Mouse (Mus musculus) heart, adult 2 months (tissue): ENCODE data around the gene Slc50a1.

Experiments used
- CTCF ChIP-seq: fragments of 200-600 bp; IDR thresholded peaks from 2 replicates; pipeline ENCODE4 v1.8.1; 2022; ENCODE audit warnings: antibody characterized with exemption, mild to moderate bottlenecking, moderate library complexity
- EP300 ChIP-seq: fragments of 200-500 bp; IDR thresholded peaks from 2 replicates; pipeline ENCODE4 v1.6.1; 2011; ENCODE audit warnings: low read depth, low read length, control low read depth; ENCODE audit not compliant: insufficient read depth
- POLR2A ChIP-seq: fragments of 200-500 bp; IDR thresholded peaks from 2 replicates; pipeline ENCODE4 v1.6.1; 2011; ENCODE audit warnings: mild to moderate bottlenecking, low read depth, low read length, control low read depth; ENCODE audit not compliant: insufficient read depth

DNA sequence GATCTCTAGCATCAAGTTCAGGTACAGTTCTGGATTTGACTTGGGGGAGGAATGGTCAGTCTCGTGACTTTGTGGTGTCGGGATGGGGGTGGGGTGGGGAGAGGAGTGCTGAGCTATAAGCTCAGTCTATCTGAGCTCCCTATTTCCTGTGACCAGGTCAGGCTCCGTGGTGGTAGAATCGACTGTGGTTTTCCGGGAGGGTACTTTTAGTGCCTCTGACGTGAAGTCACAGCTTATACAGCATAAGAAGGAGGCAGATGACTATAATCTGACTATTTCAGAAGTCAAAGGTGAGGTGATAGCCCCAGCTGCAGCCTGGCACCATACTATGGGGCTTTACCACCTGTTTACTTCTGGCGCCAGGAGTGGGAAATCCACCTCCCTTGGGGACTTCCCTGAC is 39.0 kb downstream of the Slc50a1 start:
- TF ChIP-seq CTCF (no peak), POLR2A (no peak), EP300 (no peak)
